Mouse (Mus musculus) heart, embryonic 12.5 days (tissue): ENCODE results near the gene Olfr175-ps1. TPM values are rescaled to one million over a fixed set of nuclear protein-coding genes. Genes with fewer than 3 reads are reported as not detected.

ENCODE experiments used
- ATAC-seq: fragments of 200-750 bp; cut with Nextera tagmentation; 2 replicates; pipeline ENCODE4 v1.8.0; 2017; ENCODE audit warnings: moderate TSS enrichment, moderate library complexity; ENCODE audit not compliant: insufficient number of reproducible peaks, low FRiP score
- H3K27ac ChIP-seq: fragments of 300-500 bp; sonication (generic); 2 replicates; pipeline ENCODE4 v1.5.1; 2016; ENCODE audit warnings: mild to moderate bottlenecking, moderate library complexity; ENCODE audit not compliant: poor library complexity, severe bottlenecking
- H3K27me3 ChIP-seq: fragments of 300-500 bp; sonication (generic); replicated peaks from 2 replicates; pipeline ENCODE4 v1.6.1; 2016; ENCODE audit warnings: mild to moderate bottlenecking, moderate library complexity
- H3K36me3 ChIP-seq: fragments of 300-500 bp; sonication (generic); 2 replicates; pipeline ENCODE4 v1.6.1; 2016; ENCODE audit warnings: mild to moderate bottlenecking, moderate library complexity
- H3K4me1 ChIP-seq: fragments of 300-500 bp; sonication (generic); replicated peaks from 2 replicates; pipeline ENCODE4 v1.6.1; 2016; ENCODE audit warnings: mild to moderate bottlenecking
- H3K4me2 ChIP-seq: fragments of 300-500 bp; sonication (generic); 2 replicates; pipeline ENCODE4 v1.6.1; 2016; ENCODE audit warnings: mild to moderate bottlenecking, moderate library complexity
- H3K4me3 ChIP-seq: fragments of 300-500 bp; sonication (generic); 2 replicates; pipeline ENCODE4 v1.5.1; 2016; ENCODE audit warnings: mild to moderate bottlenecking
- H3K9ac ChIP-seq: fragments of 300-500 bp; sonication (generic); 2 replicates; pipeline ENCODE4 v1.6.1; 2016; ENCODE audit warnings: mild to moderate bottlenecking, moderate library complexity
- H3K9me3 ChIP-seq: fragments of 300-500 bp; sonication (generic); replicated peaks from 2 replicates; pipeline ENCODE4 v1.6.1; 2016; ENCODE audit warnings: mild to moderate bottlenecking, moderate library complexity
- WGBS: fragments of 180-500 bp; shearing (Covaris S2); methylation state at CpG from one replicate; pipeline ENCODE4 v1.1.7; 2016; 5-methylcytosine and 5-hydroxymethylcytosine counted together
- polyA plus RNA-seq: library from polyadenylated mRNA; unstranded; fragments of >200 nt; fragmentation: Nextera tagmentation; extraction: Ambion mirVana; gene quantifications from 2 replicates; pipeline ENCODE4 v1.2.1, GENCODE M21; 2016

Gene Olfr175-ps1
- polyA plus RNA-seq = not detected in 2 replicates

DNA sequence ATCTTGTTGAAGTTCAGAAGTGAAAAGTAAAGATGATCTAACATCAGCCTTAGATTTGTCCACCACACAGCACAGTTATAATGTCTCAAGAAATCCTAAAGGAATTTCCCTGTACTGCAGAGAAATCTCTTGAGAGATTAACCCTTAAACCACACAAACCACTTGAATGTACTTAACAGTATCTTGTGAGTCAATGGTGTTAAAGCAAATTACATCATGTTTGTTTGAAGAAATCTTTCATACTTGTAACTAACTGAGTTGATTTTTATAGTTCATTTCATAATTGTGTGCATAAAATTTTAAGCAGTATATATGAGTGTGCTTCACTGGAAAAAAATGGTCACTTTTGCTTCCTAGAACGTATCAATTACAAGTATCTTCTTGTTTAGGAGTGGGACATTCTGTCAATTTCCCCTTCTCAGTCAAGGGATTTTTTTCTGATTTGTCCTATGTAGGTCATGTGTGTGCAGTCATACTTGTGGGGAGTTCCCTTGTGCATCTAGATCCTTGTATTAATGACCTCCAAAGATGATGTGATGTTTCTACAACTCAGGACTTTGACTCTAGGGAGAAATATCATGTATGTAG is at the start of gene Olfr175-ps1:
Olfr175-ps1 (minus strand) TSS at position 51 of the 588 bp plus-strand sequence.
- H3K4me3 ChIP-seq = no peak within 1 kb of the TSS
- H3K9me3 ChIP-seq = no peaks in the 10 kb centered on the region
- H3K27ac ChIP-seq = no peak within 1 kb of the TSS
- WGBS = 75% methylated on average over 1 of the region's 1 CpGs
- ATAC-seq = no peak
- no peak within 1 kb of the TSS for H3K9ac ChIP-seq
- no peaks in the 10 kb centered on the region for H3K27me3 ChIP-seq
- H3K36me3 ChIP-seq = no peaks in the 10 kb centered on the region
- H3K4me2 ChIP-seq = no peak within 1 kb of the TSS
- no peaks in the 10 kb centered on the region for H3K4me1 ChIP-seq

DNA sequence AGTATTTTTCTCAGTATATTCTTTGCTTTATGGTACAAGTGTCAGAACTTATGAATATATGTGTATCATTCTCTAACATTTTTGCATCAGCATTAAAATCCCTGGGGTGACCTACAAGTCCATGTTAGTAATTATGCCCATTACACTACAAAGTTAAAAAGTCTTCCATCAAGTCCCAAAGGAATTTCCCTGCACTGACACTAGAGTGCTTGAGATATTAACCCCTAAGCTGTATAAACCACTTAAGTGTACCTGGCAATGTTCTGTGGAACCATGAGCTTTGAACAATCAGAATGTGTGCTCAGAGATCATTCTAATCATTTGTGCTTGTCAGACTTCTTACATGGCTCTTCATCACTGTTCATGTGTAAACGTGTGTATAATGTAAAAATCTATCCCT is 48.1 kb upstream of the Olfr175-ps1 start, which contains the start of gene Olfr177:
Olfr177 (minus strand) TSS at position 101 of the 400 bp plus-strand sequence.
- no peaks in the 10 kb centered on the region for H3K9me3 ChIP-seq
- H3K4me2 ChIP-seq = no peak within 1 kb of the TSS
- no peak within 1 kb of the TSS for H3K4me3 ChIP-seq
- ATAC-seq = no peak
- H3K27me3 ChIP-seq = no peaks in the 10 kb centered on the region
- WGBS = 50% methylated on average over 1 of the region's 1 CpGs
- H3K36me3 ChIP-seq = no peaks in the 10 kb centered on the region
- H3K27ac ChIP-seq = no peak within 1 kb of the TSS
- H3K9ac ChIP-seq = no peak within 1 kb of the TSS
- H3K4me1 ChIP-seq = no peaks in the 10 kb centered on the region

DNA sequence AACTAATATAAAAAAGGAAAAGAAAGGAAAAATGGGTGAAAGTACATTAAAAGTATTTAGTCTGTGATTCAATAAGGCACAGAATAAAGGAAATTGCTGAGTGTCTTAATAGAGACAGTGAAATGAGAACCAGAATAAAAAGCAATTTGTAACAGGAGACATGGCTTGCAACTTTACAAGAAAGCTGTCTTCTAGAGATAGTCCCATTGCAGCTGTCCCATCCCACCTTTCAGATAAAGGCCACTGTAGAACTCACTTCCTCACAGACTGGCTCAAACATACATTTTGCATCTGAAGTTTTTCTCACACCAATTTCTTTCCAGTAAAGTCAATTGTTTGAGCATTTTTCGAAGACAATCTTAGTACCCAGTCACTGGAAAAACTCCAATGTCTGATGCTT is 34.9 kb upstream of the Olfr175-ps1 start:
- H3K9ac ChIP-seq = no peak overlapping the region
- no peaks in the 10 kb centered on the region for H3K9me3 ChIP-seq
- no peak overlapping the region for H3K4me2 ChIP-seq
- H3K27ac ChIP-seq = no peak overlapping the region
- no peak overlapping the region for H3K4me3 ChIP-seq
- no peak for ATAC-seq
- 57% methylated on average over 1 of the region's 1 CpGs for WGBS
- H3K4me1 ChIP-seq = no peaks in the 10 kb centered on the region
- H3K36me3 ChIP-seq = no peaks in the 10 kb centered on the region
- H3K27me3 ChIP-seq = no peaks in the 10 kb centered on the region

DNA sequence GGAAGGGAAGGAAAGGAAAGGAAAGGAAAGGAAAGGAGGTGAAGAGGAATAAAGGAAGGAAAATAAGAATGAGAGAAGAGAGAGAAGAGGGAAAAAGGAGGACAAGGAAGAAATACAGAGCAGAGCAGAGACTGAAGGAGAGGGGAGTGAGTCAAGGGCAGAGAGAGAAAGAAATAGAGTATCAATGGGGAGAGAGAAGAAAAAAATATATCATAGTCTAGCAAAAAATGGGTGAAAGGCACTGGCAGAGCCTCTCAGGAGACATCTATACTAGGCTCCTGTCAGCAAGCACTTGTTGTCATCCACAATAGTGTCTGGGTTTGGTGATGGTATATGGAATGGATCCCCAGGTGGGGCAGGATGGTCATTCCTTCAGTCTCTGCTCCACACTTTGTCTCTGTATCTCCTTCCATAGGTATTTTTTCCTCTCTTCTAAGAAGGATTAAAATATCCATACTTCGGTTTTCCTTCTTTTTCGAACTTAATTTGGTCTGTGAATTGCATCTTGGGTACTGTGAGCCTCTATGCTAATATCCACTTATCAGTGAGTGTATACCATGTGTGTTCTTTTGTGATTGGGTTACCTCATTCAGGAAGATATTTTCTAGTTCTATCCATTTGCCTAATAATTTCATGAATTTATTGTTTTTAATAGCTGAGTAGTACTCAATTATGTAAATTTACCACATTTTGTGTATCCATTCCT is 33.6 kb upstream of the Olfr175-ps1 start:
- Histone ChIP-seq H3K27ac (no peak overlapping the region), H3K9me3 (no peaks in the 10 kb centered on the region), H3K4me1 (no peaks in the 10 kb centered on the region), H3K4me2 (no peak overlapping the region), H3K27me3 (no peaks in the 10 kb centered on the region), H3K9ac (no peak overlapping the region), H3K36me3 (no peaks in the 10 kb centered on the region), H3K4me3 (no peak overlapping the region)
- 88% methylated on average over 2 of the region's 2 CpGs for WGBS
- ATAC-seq = no peak

DNA sequence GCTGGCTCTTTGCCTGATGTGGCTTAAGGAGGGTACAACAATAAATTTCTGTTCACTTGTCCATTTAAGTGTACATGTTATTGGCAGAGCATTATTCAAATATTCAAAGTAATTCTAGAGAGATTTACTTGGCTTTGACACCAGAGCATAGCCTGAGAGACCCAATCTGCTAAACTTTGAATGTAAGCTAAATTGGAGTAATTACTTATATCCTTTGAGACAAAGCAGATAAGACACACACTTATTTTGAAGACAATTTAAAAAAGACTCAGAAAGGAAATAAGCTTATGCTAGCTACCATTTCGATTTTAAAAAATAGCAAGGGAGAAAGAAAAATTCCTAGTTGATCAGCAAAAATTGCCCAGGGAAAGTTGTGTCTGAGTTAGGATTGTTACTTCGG is 26.4 kb downstream of the Olfr175-ps1 start, which contains the start of gene Olfr173:
Olfr173 (minus strand) TSS at position 101 of the 400 bp plus-strand sequence.
- Histone ChIP-seq H3K4me1 (no peaks in the 10 kb centered on the region), H3K9me3 (no peaks in the 10 kb centered on the region), H3K4me2 (no peak within 1 kb of the TSS), H3K4me3 (no peak within 1 kb of the TSS), H3K36me3 (no peaks in the 10 kb centered on the region), H3K27ac (no peak within 1 kb of the TSS), H3K27me3 (no peaks in the 10 kb centered on the region), H3K9ac (no peak within 1 kb of the TSS)
- ATAC-seq = no peak
- 63% methylated on average over 2 of the region's 2 CpGs for WGBS

Other genes with a start within 250 kb of the Olfr175-ps1 start
- gene Gm813, start 209.8 kb downstream of the Olfr175-ps1 start, polyA plus RNA-seq = not detected in 2 replicates
- 0.17 TPM in 1 of 2 replicates, not detected in the other for gene E330017A01Rik, start 188.0 kb downstream of the Olfr175-ps1 start, polyA plus RNA-seq
- gene Cpox, start 156.5 kb downstream of the Olfr175-ps1 start, polyA plus RNA-seq = 39.9 and 48.0 TPM in 2 replicates
- gene Gpr15, start 107.7 kb downstream of the Olfr175-ps1 start, polyA plus RNA-seq = not detected in 2 replicates
- 111 and 112 TPM in 2 replicates for gene Cldnd1, start 98.9 kb downstream of the Olfr175-ps1 start, polyA plus RNA-seq
- not detected in 2 replicates for gene Olfr172, start 63.6 kb downstream of the Olfr175-ps1 start, polyA plus RNA-seq
- gene Olfr173, start 26.5 kb downstream of the Olfr175-ps1 start, polyA plus RNA-seq = not detected in 2 replicates
- not detected in 2 replicates for gene Olfr177, start 48.0 kb upstream of the Olfr175-ps1 start, polyA plus RNA-seq
- gene Olfr178, start 65.3 kb upstream of the Olfr175-ps1 start, polyA plus RNA-seq = not detected in 2 replicates
- not detected in 2 replicates for gene Olfr181, start 102.0 kb upstream of the Olfr175-ps1 start, polyA plus RNA-seq
- not detected in 2 replicates for gene Olfr180, start 102.6 kb upstream of the Olfr175-ps1 start, polyA plus RNA-seq
- gene Olfr183, start 168.6 kb upstream of the Olfr175-ps1 start, polyA plus RNA-seq = not detected in 2 replicates
- gene Olfr186, start 203.5 kb upstream of the Olfr175-ps1 start, polyA plus RNA-seq = not detected in 2 replicates
- gene Olfr187, start 213.0 kb upstream of the Olfr175-ps1 start, polyA plus RNA-seq = not detected in 2 replicates